Mouse (Mus musculus) CD4-positive, CD25-positive, alpha-beta regulatory T cell, adult 9 weeks (primary cell): ENCODE measurements around the gene Hnf4a. TPM values are rescaled to one million over a fixed set of nuclear protein-coding genes. Genes with fewer than 3 reads are reported as not detected.

Source experiments
- polyA plus RNA-seq: library from polyadenylated mRNA; unstranded; fragments of 100-300 nt; shearing (Covaris generic); gene quantifications from one replicate; pipeline ENCODE4 v1.2.1, GENCODE M21; 2017

Hnf4a gene
- not detected for polyA plus RNA-seq

GRCm38 (mm10) chr2:163506300-163507004 lies at the start of gene Hnf4a:
Gene Hnf4a (plus strand): TSS chr2:163506808.

GRCm38 (mm10) chr2:163472466-163472851 lies 34.1 kb upstream of the Hnf4a start, which contains the start of gene Fitm2:
Gene Fitm2 (minus strand): TSS chr2:163472629.

GRCm38 (mm10) chr2:163492018-163492417 lies 14.6 kb upstream of the Hnf4a start, which contains the start of gene R3hdml:
Gene R3hdml (plus strand): TSS chr2:163492318.

GRCm38 (mm10) chr2:163602101-163602971 lies 95.7 kb downstream of the Hnf4a start, which contains the start of gene Ttpal:
Gene Ttpal (plus strand): TSS chr2:163602314.

Other genes with a start within 250 kb of the Hnf4a start
- gene Jph2, start 108.8 kb upstream of the Hnf4a start, polyA plus RNA-seq, result not detected
- gene Oser1, start 82.1 kb upstream of the Hnf4a start, polyA plus RNA-seq, result 110 TPM
- gene Gdap1l1, start 68.3 kb upstream of the Hnf4a start, polyA plus RNA-seq, result 0.26 TPM
- 3.8 TPM for gene Fitm2, start 34.2 kb upstream of the Hnf4a start, polyA plus RNA-seq
- not detected for gene R3hdml, start 14.5 kb upstream of the Hnf4a start, polyA plus RNA-seq
- gene Ttpal, start 95.5 kb downstream of the Hnf4a start, polyA plus RNA-seq, result 50.1 TPM
- 813 TPM for gene Serinc3, start 138.3 kb downstream of the Hnf4a start, polyA plus RNA-seq
- 4.7 TPM for gene Pkig, start 151.6 kb downstream of the Hnf4a start, polyA plus RNA-seq
- gene Ada, start 243.4 kb downstream of the Hnf4a start, polyA plus RNA-seq, result 16.4 TPM